Mouse (Mus musculus) NIH3T3 (cell line): ENCODE measurements at regions not wholly inside any gene's neighbourhood (a gene's known extent, or its start where the extent isn't known, plus 50 kb on each side); places are given as distances from the start of the nearest gene placed in this dataset.
A peak's percentile ranks its signal among the peaks of the same experiment; 100 is the strongest.

ENCODE experiments used
- DNase-seq: peaks from one replicate; pipeline ENCODE4 v3.0.0-alpha.2; 2012; ENCODE audit warnings: low read depth

GRCm38 (mm10) chr6:15865271-15865670 lies 144.8 kb downstream of the Mdfic start:
- peak; percentile 77 for DNase-seq

- no peak for DNase-seq
These were observed 161.9 kb downstream of the Mdfic start for GRCm38 (mm10) chr6:15882288-15882903.

GRCm38 (mm10) chr6:15893066-15893465 lies 172.6 kb downstream of the Mdfic start:
- DNase-seq = no peak

- DNase-seq = no peak
These were observed 180.0 kb downstream of the Mdfic start for GRCm38 (mm10) chr6:15900495-15900894.

GRCm38 (mm10) chr6:15902665-15903274 lies 182.3 kb downstream of the Mdfic start:
- DNase-seq = no peak

- DNase-seq = no peak
These were observed 190.1 kb downstream of the Mdfic start for GRCm38 (mm10) chr6:15910420-15911167.

- no peak for DNase-seq
These were observed 209.2 kb downstream of the Mdfic start for GRCm38 (mm10) chr6:15929650-15930049.

- no peak for DNase-seq
These were observed 229.8 kb downstream of the Mdfic start for GRCm38 (mm10) chr6:15950251-15950650.

GRCm38 (mm10) chr6:15987334-15987733 lies 266.9 kb downstream of the Mdfic start:
- peak; percentile 5 for DNase-seq
